Mouse (Mus musculus): ENCODE data around the gene Gm9844. TPM values are rescaled to one million over a fixed set of nuclear protein-coding genes. Genes with fewer than 3 reads are reported as not detected.
A peak's percentile ranks its signal among the peaks of the same experiment; 100 is the strongest.

The Gm9844 gene
- polyA plus RNA-seq, 1 experiment = 23.1 TPM

DNA sequence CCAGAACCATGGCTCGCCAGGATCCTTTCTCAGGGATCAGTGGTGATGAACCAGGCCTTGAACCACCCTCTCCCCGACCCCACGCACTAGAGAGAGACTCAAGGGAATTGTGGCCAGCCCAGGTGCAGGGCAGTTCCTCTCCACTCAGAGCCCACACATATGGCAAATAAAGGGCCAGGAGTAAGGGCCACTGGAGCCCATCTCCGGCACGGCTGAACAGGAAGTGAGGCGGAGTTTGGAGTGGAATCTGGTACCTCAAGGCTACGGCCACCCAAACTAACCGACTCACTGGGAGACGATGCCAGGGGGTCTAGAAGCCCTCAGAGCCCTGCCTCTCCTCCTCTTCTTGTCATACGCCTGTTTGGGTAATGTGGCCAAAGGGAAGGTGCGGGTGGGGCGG, 35.2 kb downstream of the Gm9844 start, which contains the start of gene Cd79a:
Gene Cd79a (plus strand): TSS at position 158 of the 400 bp plus-strand sequence.
- TF ChIP-seq GATA1 (IDR thresholded peaks at IDR 0.05; ENCODE audit: borderline replicate concordance, low read length) (no peak), FLI1 (IDR thresholded peaks at IDR 0.05; ENCODE audit: low read length) (no peak)
- H3K36me3 ChIP-seq (replicated peaks; ENCODE audit: low read length) = peaks cover 2% of the 10 kb centered on the region
- H3K4me1 ChIP-seq = peaks cover 23% of the 10 kb centered on the region
- no peaks in the 10 kb centered on the region for H3K9me3 ChIP-seq
- H3K4me3 ChIP-seq (replicated peaks) = no peak within 1 kb of the TSS
- no peaks in the 10 kb centered on the region for H3K27me3 ChIP-seq (replicated peaks)

GRCm38 (mm10) chr7:24897959-24898358, 35.9 kb downstream of the Gm9844 start:
- Histone ChIP-seq H3K36me3 (replicated peaks; ENCODE audit: low read length) (peaks cover 2% of the 10 kb centered on the region), H3K4me3 (replicated peaks) (no peak overlapping the region), H3K9me3 (no peaks in the 10 kb centered on the region), H3K4me1 (peaks cover 28% of the 10 kb centered on the region), H3K27me3 (replicated peaks) (no peaks in the 10 kb centered on the region)
- TF ChIP-seq FLI1 (IDR thresholded peaks at IDR 0.05; ENCODE audit: low read length) = no peak
- TF ChIP-seq GATA1 (IDR thresholded peaks at IDR 0.05; ENCODE audit: borderline replicate concordance, low read length) = no peak

DNA sequence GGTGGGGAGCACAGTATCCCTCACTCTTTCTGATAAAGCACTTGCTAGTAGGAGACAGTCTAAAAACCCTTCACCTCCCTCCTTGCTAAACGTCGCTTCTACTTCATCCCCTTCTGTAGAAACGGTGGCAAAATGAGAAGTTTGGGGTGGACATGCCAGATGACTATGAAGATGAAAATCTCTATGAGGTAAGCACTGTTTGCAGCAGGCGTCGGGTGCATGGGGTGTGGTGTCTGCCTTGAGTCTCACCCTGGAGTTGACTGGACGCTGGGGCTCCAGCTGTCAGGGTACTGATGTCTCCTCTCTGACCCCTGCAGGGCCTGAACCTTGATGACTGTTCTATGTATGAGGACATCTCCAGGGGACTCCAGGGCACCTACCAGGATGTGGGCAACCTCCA, 39.1 kb downstream of the Gm9844 start:
- Histone ChIP-seq H3K9me3 (no peaks in the 10 kb centered on the region), H3K4me1 (peaks cover 44% of the 10 kb centered on the region), H3K4me3 (replicated peaks) (no peak overlapping the region), H3K27me3 (replicated peaks) (no peaks in the 10 kb centered on the region), H3K36me3 (replicated peaks; ENCODE audit: low read length) (peaks cover 7% of the 10 kb centered on the region)
- TF ChIP-seq GATA1 (IDR thresholded peaks at IDR 0.05; ENCODE audit: borderline replicate concordance, low read length) (no peak), FLI1 (IDR thresholded peaks at IDR 0.05; ENCODE audit: low read length) (no peak)

- H3K36me3 ChIP-seq (replicated peaks; ENCODE audit: low read length) = peaks cover 15% of the 10 kb centered on the region
- H3K27me3 ChIP-seq (replicated peaks) = no peaks in the 10 kb centered on the region
- no peak for TF ChIP-seq FLI1 (IDR thresholded peaks at IDR 0.05; ENCODE audit: low read length)
- no peak for TF ChIP-seq GATA1 (IDR thresholded peaks at IDR 0.05; ENCODE audit: borderline replicate concordance, low read length)
- H3K4me3 ChIP-seq (replicated peaks) = no peak overlapping the region
- H3K9me3 ChIP-seq = no peaks in the 10 kb centered on the region
- H3K4me1 ChIP-seq = peaks cover 52% of the 10 kb centered on the region
Observed at GRCm38 (mm10) chr7:24901842-24902241, 39.8 kb downstream of the Gm9844 start.

DNA sequence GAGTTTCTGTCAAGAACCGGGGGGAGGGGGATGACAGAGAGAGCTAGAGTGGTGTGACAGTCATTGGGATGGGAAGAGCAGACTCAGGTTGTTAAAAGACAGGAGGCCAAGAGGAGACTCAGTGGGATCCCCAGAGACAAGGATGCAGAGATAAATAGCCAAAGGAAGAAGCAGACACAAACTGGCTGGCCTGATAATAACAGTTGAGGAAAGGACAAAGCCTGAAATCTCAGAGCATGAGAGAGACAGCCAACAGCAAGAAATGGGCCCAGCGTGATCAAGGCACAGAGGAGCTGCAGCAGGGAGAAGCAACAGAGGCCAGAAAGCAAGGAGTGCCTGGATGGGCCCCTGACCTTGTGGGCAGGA, 40.2 kb downstream of the Gm9844 start:
- Histone ChIP-seq H3K36me3 (replicated peaks; ENCODE audit: low read length) (peaks cover 19% of the 10 kb centered on the region), H3K4me3 (replicated peaks) (peak overlapping the region; percentile 98), H3K4me1 (peaks cover 53% of the 10 kb centered on the region), H3K9me3 (no peaks in the 10 kb centered on the region), H3K27me3 (replicated peaks) (no peaks in the 10 kb centered on the region)
- no peak for TF ChIP-seq FLI1 (IDR thresholded peaks at IDR 0.05; ENCODE audit: low read length)
- TF ChIP-seq GATA1 (IDR thresholded peaks at IDR 0.05; ENCODE audit: borderline replicate concordance, low read length) = no peak

DNA sequence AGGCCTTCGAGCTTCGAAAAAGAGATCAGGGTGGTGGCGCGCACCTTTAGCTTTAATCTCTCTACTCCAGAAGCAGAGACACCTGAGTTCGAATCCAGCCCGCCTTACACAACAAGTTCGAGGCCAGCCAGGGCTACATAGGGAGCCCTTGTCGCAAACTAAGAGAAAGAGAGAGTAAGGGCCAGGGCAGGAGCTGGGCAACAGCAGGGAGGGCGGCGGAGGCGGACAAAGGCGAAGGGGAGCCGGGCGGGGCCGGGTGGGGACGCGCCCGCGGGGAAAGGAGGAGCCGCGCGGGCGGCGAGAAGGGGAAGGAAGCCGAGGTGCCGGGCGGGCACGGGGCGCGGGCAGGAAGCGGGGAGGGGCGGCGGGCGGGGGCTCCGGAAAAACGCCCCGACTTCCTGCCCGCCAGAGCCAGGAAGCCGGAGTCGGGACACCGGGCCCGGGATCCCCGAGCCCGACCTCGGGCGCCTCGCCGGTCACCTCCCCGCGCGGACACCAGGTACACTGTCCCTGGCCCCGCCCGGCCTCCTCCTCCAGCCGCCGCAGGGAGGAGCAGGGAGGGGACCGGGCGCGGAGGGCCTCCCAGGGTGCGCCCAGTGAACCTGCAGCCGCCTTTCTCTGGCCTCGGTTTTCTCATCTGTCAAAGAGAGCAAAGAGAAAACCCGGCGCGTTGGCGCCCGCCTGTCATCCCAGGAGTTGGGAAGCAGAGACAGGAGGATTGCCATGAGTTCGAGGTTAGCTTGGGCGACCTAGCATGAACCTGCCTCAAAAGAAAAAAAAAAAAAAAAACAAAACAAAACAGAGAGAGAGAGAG, 40.8 kb downstream of the Gm9844 start, which contains the start of gene Arhgef1:
Gene Arhgef1 (plus strand): TSS at position 283 of the 814 bp plus-strand sequence.
- TF ChIP-seq FLI1 (IDR thresholded peaks at IDR 0.05; ENCODE audit: low read length) (no peak), GATA1 (IDR thresholded peaks at IDR 0.05; ENCODE audit: borderline replicate concordance, low read length) (no peak)
- H3K4me3 ChIP-seq (replicated peaks) = peak within 1 kb of the TSS; percentile 98
- H3K36me3 ChIP-seq (replicated peaks; ENCODE audit: low read length) = peaks cover 25% of the 10 kb centered on the region
- no peaks in the 10 kb centered on the region for H3K27me3 ChIP-seq (replicated peaks)
- H3K4me1 ChIP-seq = peaks cover 53% of the 10 kb centered on the region
- no peaks in the 10 kb centered on the region for H3K9me3 ChIP-seq

DNA sequence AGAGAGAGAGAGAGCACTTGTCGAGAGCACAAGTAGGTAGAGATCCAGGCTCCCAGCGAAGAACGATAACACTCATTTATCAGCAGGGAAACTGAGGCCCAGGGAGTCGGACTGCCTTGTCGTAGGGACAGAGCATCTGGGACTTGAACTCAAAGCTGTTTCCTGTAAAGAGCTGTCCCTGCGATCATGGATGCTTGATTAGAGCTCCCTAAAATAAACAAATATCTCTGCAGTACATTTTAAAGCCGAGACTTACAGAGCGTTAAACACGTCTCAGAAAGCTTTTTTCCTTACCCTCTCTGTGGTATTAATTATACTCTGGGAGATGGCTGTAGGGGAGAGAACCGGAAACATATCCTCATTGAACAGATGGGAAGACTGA, 41.4 kb downstream of the Gm9844 start:
- H3K4me3 ChIP-seq (replicated peaks) = peak overlapping the region; percentile 98
- no peaks in the 10 kb centered on the region for H3K9me3 ChIP-seq
- H3K36me3 ChIP-seq (replicated peaks; ENCODE audit: low read length) = peaks cover 31% of the 10 kb centered on the region
- TF ChIP-seq FLI1 (IDR thresholded peaks at IDR 0.05; ENCODE audit: low read length) = no peak
- no peak for TF ChIP-seq GATA1 (IDR thresholded peaks at IDR 0.05; ENCODE audit: borderline replicate concordance, low read length)
- H3K27me3 ChIP-seq (replicated peaks) = no peaks in the 10 kb centered on the region
- peaks cover 57% of the 10 kb centered on the region for H3K4me1 ChIP-seq

DNA sequence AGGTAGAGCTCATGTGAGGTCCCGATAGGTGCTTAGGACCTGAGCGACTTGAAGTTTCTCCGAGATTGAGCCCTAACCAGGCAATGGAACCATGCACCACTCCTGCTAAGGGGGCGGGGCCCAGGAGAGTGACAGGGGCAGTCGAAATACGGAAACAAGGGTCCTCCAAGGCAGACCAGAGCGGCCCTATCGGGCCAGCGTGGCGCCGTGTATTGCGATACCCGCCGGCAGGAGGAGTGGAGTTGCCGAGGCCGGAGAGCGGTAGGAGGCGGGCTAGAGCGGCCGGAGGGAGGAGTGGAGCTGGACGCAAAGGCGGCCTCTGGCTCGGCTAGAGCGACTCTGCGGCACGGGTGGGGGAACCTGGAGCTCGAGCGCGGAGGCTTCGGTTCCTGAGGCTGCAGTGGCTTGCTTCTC, 42.1 kb downstream of the Gm9844 start:
- H3K27me3 ChIP-seq (replicated peaks) = no peaks in the 10 kb centered on the region
- no peak for TF ChIP-seq FLI1 (IDR thresholded peaks at IDR 0.05; ENCODE audit: low read length)
- no peak for TF ChIP-seq GATA1 (IDR thresholded peaks at IDR 0.05; ENCODE audit: borderline replicate concordance, low read length)
- H3K9me3 ChIP-seq = no peaks in the 10 kb centered on the region
- peak overlapping the region; percentile 98 for H3K4me3 ChIP-seq (replicated peaks)
- H3K36me3 ChIP-seq (replicated peaks; ENCODE audit: low read length) = peaks cover 37% of the 10 kb centered on the region
- peaks cover 58% of the 10 kb centered on the region for H3K4me1 ChIP-seq

DNA sequence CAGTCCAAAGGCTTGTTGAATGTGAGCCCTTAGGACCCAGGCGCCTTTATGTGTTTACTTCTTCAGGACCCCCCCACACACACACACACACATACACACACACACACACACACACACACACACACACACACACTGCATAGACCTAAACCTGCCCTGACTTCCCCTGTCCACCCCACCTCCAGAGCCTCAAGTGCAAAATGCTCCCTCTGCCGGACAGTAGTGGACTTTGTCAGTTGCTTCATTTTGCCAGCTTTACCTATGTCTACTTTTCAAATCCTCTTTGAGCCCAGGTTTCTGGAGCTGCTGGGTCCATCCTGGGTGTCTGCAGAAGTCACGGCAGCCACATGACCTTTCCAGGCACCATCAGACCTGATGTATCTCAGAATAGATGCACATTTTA, 42.9 kb downstream of the Gm9844 start:
- Histone ChIP-seq H3K4me3 (replicated peaks) (peak overlapping the region; percentile 98), H3K9me3 (no peaks in the 10 kb centered on the region), H3K4me1 (peaks cover 58% of the 10 kb centered on the region), H3K36me3 (replicated peaks; ENCODE audit: low read length) (peaks cover 46% of the 10 kb centered on the region), H3K27me3 (replicated peaks) (no peaks in the 10 kb centered on the region)
- no peak for TF ChIP-seq FLI1 (IDR thresholded peaks at IDR 0.05; ENCODE audit: low read length)
- no peak for TF ChIP-seq GATA1 (IDR thresholded peaks at IDR 0.05; ENCODE audit: borderline replicate concordance, low read length)

DNA sequence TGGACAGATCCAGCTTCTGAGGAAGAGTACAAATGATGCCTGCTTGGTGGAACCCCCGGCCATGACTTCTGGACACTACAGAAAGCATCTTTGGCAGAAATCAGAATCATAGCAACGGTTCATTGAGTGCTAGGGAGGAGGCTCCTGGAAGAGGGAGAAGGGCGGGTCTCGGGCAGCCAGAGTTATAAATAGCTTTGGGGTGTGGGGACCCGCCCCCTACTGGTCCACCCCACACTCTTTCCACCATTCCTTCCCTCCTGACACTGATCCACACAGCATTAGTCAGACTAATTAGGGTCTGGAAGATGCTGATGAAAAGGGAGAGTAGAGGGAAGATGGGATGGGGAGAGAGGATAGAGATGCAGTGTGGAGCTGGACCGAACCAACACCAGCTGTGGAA, 44.5 kb downstream of the Gm9844 start:
- peaks cover 60% of the 10 kb centered on the region for H3K36me3 ChIP-seq (replicated peaks; ENCODE audit: low read length)
- peaks cover 53% of the 10 kb centered on the region for H3K4me1 ChIP-seq
- H3K9me3 ChIP-seq = no peaks in the 10 kb centered on the region
- H3K4me3 ChIP-seq (replicated peaks) = peak overlapping the region; percentile 29
- H3K27me3 ChIP-seq (replicated peaks) = no peaks in the 10 kb centered on the region
- TF ChIP-seq GATA1 (IDR thresholded peaks at IDR 0.05; ENCODE audit: borderline replicate concordance, low read length) (no peak), FLI1 (IDR thresholded peaks at IDR 0.05; ENCODE audit: low read length) (no peak)

Data from megakaryocyte, embryonic 14.5 days (primary cell).